Mouse (Mus musculus) brain, embryonic 14.5 days (tissue): Measurements from ENCODE around the gene Klhl3.
"Not testable (repeated sequence)": the region's sequence is repeated elsewhere in the genome, so short reads cannot be mapped to it uniquely, and the experiment has no call there.

Experiments
- CTCF ChIP-seq: fragments of 200-500 bp; IDR thresholded peaks from 2 replicates; pipeline ENCODE4 v1.5.1; 2012; ENCODE audit warnings: inconsistent platforms, mild to moderate bottlenecking, moderate library complexity, borderline replicate concordance; ENCODE audit not compliant: insufficient read depth, insufficient read length; ENCODE audit errors: extremely low read depth
- POLR2A ChIP-seq: fragments of 200-500 bp; IDR thresholded peaks from 2 replicates; pipeline ENCODE4 v1.6.1; 2012; ENCODE audit warnings: mild to moderate bottlenecking, inconsistent platforms, borderline replicate concordance; ENCODE audit not compliant: poor library complexity, insufficient read depth, insufficient read length, severe bottlenecking; ENCODE audit errors: extremely low read depth

GRCm38 (mm10) chr13:58146603-58147002 lies 33.2 kb upstream of the Klhl3 start:
- not testable (repeated sequence) for TF ChIP-seq CTCF, POLR2A
